Comparison of ENCODE assay signal across 17 mouse cellular contexts in the genomic region with DNA sequence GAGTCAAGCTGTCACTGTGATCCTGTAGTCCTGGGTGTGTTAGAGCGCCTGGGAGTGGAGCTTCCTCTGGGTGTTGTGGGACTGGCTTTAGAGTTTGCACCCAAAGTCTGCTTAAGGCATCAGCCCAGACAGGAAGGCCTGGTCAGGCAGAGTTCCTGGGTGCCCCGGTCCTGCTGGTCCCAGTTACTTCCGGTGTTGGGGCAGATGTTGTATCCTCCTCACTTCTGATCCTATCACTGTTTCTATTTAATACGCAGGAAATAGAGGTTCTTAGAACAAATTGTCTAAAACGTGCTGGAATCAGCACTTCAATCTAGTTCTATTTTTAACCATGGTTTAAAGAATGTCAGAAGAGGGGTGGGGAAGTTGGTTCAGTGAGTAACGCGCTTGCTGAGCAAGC. TPM values are rescaled to one million over a fixed set of nuclear protein-coding genes. Genes with fewer than 3 reads are reported as not detected.
DNase-seq lines count a peak whose midpoint lies in the region; ATAC-seq and TF ChIP-seq lines count a peak whose summit lies in the region.
"Had no signal": no experiment of that assay in that cellular context is flagged by ENCODE, and none has a peak within 500 bp of the region (broad histone marks: within the 10 kb centered on the region; RNA-seq: fewer than 3 reads in every experiment).

No protein-coding gene starts in this region.

- peaks cover 11% of the 10 kb centered on the region for H3K4me1 ChIP-seq in bone marrow macrophage, adult 2 months (ENCODE audit: control insufficient read depth, insufficient read depth, low read length)
- H3K4me1 ChIP-seq in intestine, embryonic 15.5 days (replicated peaks): no peaks in the 10 kb centered on the region
- H3K4me1 ChIP-seq: forebrain, embryonic 15.5 days; limb, embryonic 13.5 days had no signal

- H3K27ac ChIP-seq in bone marrow macrophage, adult 2 months (ENCODE audit: insufficient read depth, low read depth, low read length): peak overlapping the region; percentile 55
- no peak overlapping the region for H3K27ac ChIP-seq in intestine, embryonic 15.5 days
- H3K27ac ChIP-seq: forebrain, embryonic 15.5 days; limb, embryonic 13.5 days; stomach, postnatal 0 days had no signal

- peak; percentile 31 to 40 for DNase-seq in spleen, postnatal 36 days (ENCODE audit: low spot score in 2 of 2)
- no peak for DNase-seq in spleen, postnatal 10 days (ENCODE audit: low spot score in 2 of 2)
- peak; percentile 56 for DNase-seq in naive thymus-derived CD4-positive, alpha-beta T cell, adult 2 months (ENCODE audit: low read depth)
- DNase-seq in adrenal gland, postnatal 25 days: no peak
- DNase-seq in urinary bladder, postnatal 4 days (ENCODE audit: low spot score in 2 of 2): no peak
- DNase-seq: adrenal gland, postnatal 36 days; cerebellum, adult 11-12 months; gastrocnemius, postnatal 10 days; heart, postnatal 4 days; right cerebral cortex, postnatal 25 days had no signal

- H3K36me3 ChIP-seq in intestine, embryonic 15.5 days: no peaks in the 10 kb centered on the region
- H3K36me3 ChIP-seq: forebrain, embryonic 15.5 days; limb, embryonic 13.5 days had no signal

- H3K9me3 ChIP-seq in intestine, embryonic 15.5 days: no peaks in the 10 kb centered on the region
- H3K9me3 ChIP-seq: forebrain, embryonic 15.5 days had no signal

- no peak for ATAC-seq in intestine, embryonic 15.5 days
- ATAC-seq: intestine, embryonic 16.5 days had no signal

- no peak overlapping the region for H3K4me2 ChIP-seq in intestine, embryonic 15.5 days (replicated peaks)
- H3K4me2 ChIP-seq: forebrain, embryonic 15.5 days; heart, embryonic 11.5 days; limb, embryonic 13.5 days had no signal

- no peaks in the 10 kb centered on the region for H3K27me3 ChIP-seq in intestine, embryonic 15.5 days (replicated peaks)
- H3K27me3 ChIP-seq: forebrain, embryonic 15.5 days; limb, embryonic 13.5 days had no signal

- WGBS in intestine, embryonic 15.5 days: 76% methylated on average over 7 of the region's 7 CpGs

- no peak overlapping the region for H3K9ac ChIP-seq in intestine, embryonic 15.5 days
- H3K9ac ChIP-seq: forebrain, embryonic 15.5 days; limb, embryonic 13.5 days had no signal

- H3K4me3 ChIP-seq in bone marrow macrophage, adult 2 months (ENCODE audit: insufficient read depth, low read length): no peak overlapping the region
- H3K4me3 ChIP-seq in intestine, embryonic 15.5 days (replicated peaks): no peak overlapping the region
- H3K4me3 ChIP-seq: forebrain, embryonic 15.5 days; limb, embryonic 13.5 days had no signal

- TF ChIP-seq POLR2A in bone marrow macrophage, adult 2 months (IDR thresholded peaks at IDR 0.05; ENCODE audit: borderline replicate concordance, low read depth, low read length): no peak

- no peak for TF ChIP-seq CTCF in bone marrow macrophage, adult 2 months (IDR thresholded peaks at IDR 0.05; ENCODE audit: low read depth, low read length)

RNA-seq across cellular contexts. Expression of gene Cul3, which starts 49.2 kb away (rescaled TPM):
- polyA plus RNA-seq in bone marrow macrophage, adult 2 months (2012; ENCODE audit: insufficient read depth, insufficient read length, missing spikeins): 95.8 and 119 TPM in 2 replicates
- 110 and 135 TPM in 2 replicates for total RNA-seq in adrenal gland, postnatal 25 days (2021)
- polyA plus RNA-seq in intestine, embryonic 15.5 days (2015; fragmentation: Nextera tagmentation; extraction: Ambion mirVana): 29.5 and 31.5 TPM in 2 replicates

Comparison
In these comparisons a context has a peak if more than half of its experiments do, and no peak if none do; other contexts are left out.
1. DNase-seq: peak in spleen, postnatal 36 days (2 of 2) and naive thymus-derived CD4-positive, alpha-beta T cell, adult 2 months (single experiment); none in spleen, postnatal 10 days (0 of 2), adrenal gland, postnatal 25 days (single experiment) and urinary bladder, postnatal 4 days (0 of 2).